Comparison of ENCODE assay signal across 24 mouse cellular contexts in genomic region chr5:26910353-26910752, GRCm38 (mm10).
A peak's percentile ranks its signal among the peaks of the same experiment; 100 is the strongest.
DNase-seq lines count a peak whose midpoint lies in the region; ATAC-seq and TF ChIP-seq lines count a peak whose summit lies in the region.
"Had no signal": no experiment of that assay in that cellular context is flagged by ENCODE, and none has a peak within 500 bp of the region (broad histone marks: within the 10 kb centered on the region; RNA-seq: fewer than 3 reads in every experiment).

No protein-coding gene starts in this region.

- no peak overlapping the region for H3K4me2 ChIP-seq in heart, embryonic 12.5 days
- H3K4me2 ChIP-seq: embryonic facial prominence, embryonic 13.5 days; embryonic facial prominence, embryonic 15.5 days; forebrain, embryonic 12.5 days had no signal

- no peak overlapping the region for H3K9ac ChIP-seq in heart, embryonic 12.5 days
- H3K9ac ChIP-seq: embryonic facial prominence, embryonic 13.5 days; embryonic facial prominence, embryonic 15.5 days; forebrain, embryonic 12.5 days had no signal

- TF ChIP-seq CTCF in cerebellum, adult 2 months (IDR thresholded peaks at IDR 0.05; ENCODE audit: borderline replicate concordance, insufficient read depth, low read depth, low read length): no peak

- H3K27me3 ChIP-seq in cerebellum, adult 2 months (ENCODE audit: control insufficient read depth, insufficient read depth, low read length): no peaks in the 10 kb centered on the region
- H3K27me3 ChIP-seq in heart, embryonic 12.5 days (replicated peaks): peaks cover 26% of the 10 kb centered on the region
- H3K27me3 ChIP-seq: CH12.LX; embryonic facial prominence, embryonic 15.5 days had no signal

- no peaks in the 10 kb centered on the region for H3K9me3 ChIP-seq in heart, embryonic 12.5 days (replicated peaks)
- H3K9me3 ChIP-seq: embryonic facial prominence, embryonic 13.5 days; embryonic facial prominence, embryonic 15.5 days; forebrain, embryonic 10.5 days; forebrain, embryonic 12.5 days had no signal

- H3K4me3 ChIP-seq in cerebellum, adult 2 months (replicated peaks; ENCODE audit: insufficient read depth, low read depth, low read length): no peak overlapping the region
- no peak overlapping the region for H3K4me3 ChIP-seq in heart, embryonic 12.5 days
- H3K4me3 ChIP-seq: embryonic facial prominence, embryonic 13.5 days; embryonic facial prominence, embryonic 15.5 days; erythroblast, embryonic 14.5 days; forebrain, embryonic 10.5 days; forebrain, embryonic 12.5 days had no signal

- ATAC-seq in heart, embryonic 12.5 days (ENCODE audit: insufficient number of reproducible peaks, low FRiP score): no peak
- no peak for ATAC-seq in frontal cortex, adult (ENCODE audit: low TSS enrichment)
- ATAC-seq: CD4-positive, CD25-positive, alpha-beta regulatory T cell, adult 4 months; forebrain, embryonic 14.5 days; forebrain, embryonic 16.5 days had no signal

- TF ChIP-seq POLR2A in cerebellum, adult 2 months (IDR thresholded peaks at IDR 0.05; ENCODE audit: borderline replicate concordance, insufficient read depth, low read length): no peak

- H3K4me1 ChIP-seq in cerebellum, adult 2 months (ENCODE audit: control insufficient read depth, insufficient read depth, low read length): peaks cover 9% of the 10 kb centered on the region
- 0 out of 2 replicates have a peak, but pooled peaks cover 5% of the 10 kb centered on the region for H3K4me1 ChIP-seq in heart, embryonic 12.5 days (replicated peaks)
- H3K4me1 ChIP-seq: embryonic facial prominence, embryonic 13.5 days; embryonic facial prominence, embryonic 15.5 days had no signal

- DNase-seq in cerebellum, adult 9-10 months: peak; percentile 29
- DNase-seq in cerebellum, adult 2 months: no peak
- DNase-seq in heart, adult 11 months: peak; percentile 41
- DNase-seq in ES-CJ7 (ENCODE audit: low read depth, low spot score): peak; percentile 44
- DNase-seq in ZHBTc4 (ENCODE audit: low read depth, low spot score): peak; percentile 53
- DNase-seq: adrenal gland, adult 2 months; adrenal gland, postnatal 10 days; adrenal gland, postnatal 25 days; B cell, adult 2 months; cerebellum, adult 11 months; cerebellum, adult 18-20 months; cerebellum, postnatal 25 days; embryo, embryonic 11 days had no signal

- H3K36me3 ChIP-seq in heart, embryonic 12.5 days: no peaks in the 10 kb centered on the region
- H3K36me3 ChIP-seq: embryonic facial prominence, embryonic 13.5 days; embryonic facial prominence, embryonic 15.5 days; forebrain, embryonic 10.5 days; forebrain, embryonic 12.5 days had no signal

- H3K27ac ChIP-seq in cerebellum, adult 2 months (ENCODE audit: insufficient read depth, low read length): no peak overlapping the region
- H3K27ac ChIP-seq in heart, embryonic 12.5 days (ENCODE audit: poor library complexity, severe bottlenecking): no peak overlapping the region
- H3K27ac ChIP-seq: embryonic facial prominence, embryonic 13.5 days; embryonic facial prominence, embryonic 15.5 days; forebrain, embryonic 10.5 days; forebrain, embryonic 12.5 days had no signal

Comparison
In these comparisons a context has a peak if more than half of its experiments do, and no peak if none do; other contexts are left out.
1. DNase-seq: peak in cerebellum, adult 9-10 months (single experiment), heart, adult 11 months (single experiment), ES-CJ7 (single experiment) and ZHBTc4 (single experiment); none in cerebellum, adult 2 months (0 of 2).